8 mouse cellular contexts compared by ENCODE assay signal in the genomic region with DNA sequence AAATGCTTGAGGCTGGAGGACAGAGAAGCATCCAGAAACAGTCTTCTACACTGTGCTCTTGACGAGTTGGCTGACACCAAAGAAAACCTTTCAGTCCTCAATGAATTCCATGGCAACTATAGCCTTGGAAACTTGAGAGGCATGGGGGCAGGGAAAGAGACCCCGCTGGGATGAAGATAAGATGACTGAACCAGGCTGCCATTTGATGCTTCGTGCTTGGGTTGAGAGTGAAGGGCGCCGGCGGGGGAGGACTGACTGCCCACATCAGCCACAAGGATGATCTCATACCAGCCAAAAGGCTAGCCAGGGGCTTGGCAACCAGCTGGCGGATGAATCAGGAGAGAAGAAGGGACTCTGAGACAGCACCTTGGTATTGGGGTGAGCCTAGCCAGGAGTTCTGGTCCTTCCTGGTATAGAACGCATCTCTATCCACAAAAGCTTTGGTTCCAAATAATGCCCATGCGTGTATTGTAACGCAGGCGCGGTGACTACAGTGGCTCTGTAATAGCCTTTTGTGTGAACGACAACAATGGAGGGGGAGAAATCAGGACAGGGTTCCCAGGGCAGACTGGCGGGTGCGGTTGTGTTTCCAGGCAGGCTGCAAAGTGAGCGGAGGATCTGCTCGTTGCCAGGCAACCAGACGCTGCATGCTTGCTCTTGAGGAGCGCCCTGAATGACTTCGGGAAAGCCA. TPM values are rescaled to one million over a fixed set of nuclear protein-coding genes. Genes with fewer than 3 reads are reported as not detected.
DNase-seq lines count a peak whose midpoint lies in the region; ATAC-seq lines count a peak whose summit lies in the region.
"Had no signal": no experiment of that assay in that cellular context is flagged by ENCODE, and none has a peak within 500 bp of the region (broad histone marks: within the 10 kb centered on the region; RNA-seq: fewer than 3 reads in every experiment).

No protein-coding gene starts in this region.

- peak overlapping the region; percentile 58 for H3K4me2 ChIP-seq in intestine, embryonic 15.5 days (replicated peaks)
- peak overlapping the region; percentile 40 for H3K4me2 ChIP-seq in midbrain, embryonic 11.5 days
- peak overlapping the region; percentile 53 for H3K4me2 ChIP-seq in stomach, embryonic 15.5 days

- H3K4me3 ChIP-seq in intestine, embryonic 15.5 days (replicated peaks), result peak overlapping the region; percentile 20
- H3K4me3 ChIP-seq in midbrain, embryonic 11.5 days (ENCODE audit: low read depth, low read length), result peak overlapping the region; percentile 9; the same call in 1 of the 2 replicates
- H3K4me3 ChIP-seq in stomach, embryonic 15.5 days (replicated peaks), result peak overlapping the region; percentile 8

- WGBS in intestine, embryonic 15.5 days, result 5% methylated on average over 20 of the region's 20 CpGs
- 0% methylated on average over 20 of the region's 20 CpGs for WGBS in midbrain, embryonic 11.5 days
- WGBS in stomach, embryonic 15.5 days, result 5% methylated on average over 20 of the region's 20 CpGs

- peak; percentile 89 for ATAC-seq in intestine, embryonic 15.5 days
- ATAC-seq in midbrain, embryonic 11.5 days (ENCODE audit: low FRiP score), result peak; percentile 95
- peak; percentile 77 for ATAC-seq in stomach, embryonic 15.5 days (ENCODE audit: insufficient read depth, low FRiP score, low read depth)

- H3K4me1 ChIP-seq in intestine, embryonic 15.5 days (replicated peaks), result peaks cover 8% of the 10 kb centered on the region; the same call in 1 of the 2 replicates
- peaks cover 15% of the 10 kb centered on the region for H3K4me1 ChIP-seq in midbrain, embryonic 11.5 days (ENCODE audit: control insufficient read depth, insufficient read depth, low read length)
- H3K4me1 ChIP-seq in stomach, embryonic 15.5 days, result peaks cover 3% of the 10 kb centered on the region; the same call in 1 of the 2 replicates

- H3K9ac ChIP-seq in intestine, embryonic 15.5 days, result no peak overlapping the region
- peak overlapping the region; percentile 57 for H3K9ac ChIP-seq in midbrain, embryonic 11.5 days (ENCODE audit: low read length)
- H3K9ac ChIP-seq in stomach, embryonic 15.5 days, result no peak overlapping the region

- H3K9me3 ChIP-seq in intestine, embryonic 15.5 days, result no peaks in the 10 kb centered on the region
- H3K9me3 ChIP-seq in midbrain, embryonic 11.5 days (ENCODE audit: control insufficient read depth, low read length), result no peaks in the 10 kb centered on the region
- H3K9me3 ChIP-seq in stomach, embryonic 15.5 days, result no peaks in the 10 kb centered on the region

- H3K27me3 ChIP-seq in intestine, embryonic 15.5 days (replicated peaks), result no peaks in the 10 kb centered on the region
- no peaks in the 10 kb centered on the region for H3K27me3 ChIP-seq in midbrain, embryonic 11.5 days (ENCODE audit: control insufficient read depth, insufficient read depth, low read length)
- H3K27me3 ChIP-seq in stomach, embryonic 15.5 days (replicated peaks), result no peaks in the 10 kb centered on the region; the same call in 1 of the 2 replicates

- no peaks in the 10 kb centered on the region for H3K36me3 ChIP-seq in intestine, embryonic 15.5 days
- H3K36me3 ChIP-seq in midbrain, embryonic 11.5 days (ENCODE audit: control insufficient read depth, insufficient read depth, low read length), result no peaks in the 10 kb centered on the region
- H3K36me3 ChIP-seq in stomach, embryonic 15.5 days, result no peaks in the 10 kb centered on the region

- H3K27ac ChIP-seq in intestine, embryonic 15.5 days, result no peak overlapping the region
- H3K27ac ChIP-seq in midbrain, embryonic 11.5 days (ENCODE audit: low read depth, low read length), result peak overlapping the region; percentile 92
- H3K27ac ChIP-seq in stomach, embryonic 15.5 days, result no peak overlapping the region
- H3K27ac ChIP-seq: macrophage had no signal

- intact Hi-C loops in left cerebral cortex, postnatal 25 days (cut with DNase I), result loop anchor here (5.0 kb wide), 2 partner anchors 55 to 120 kb away; a partner anchor contains a TSS

- DNase-seq in adrenal gland, postnatal 25 days, result peak; percentile 54
- DNase-seq in embryo, embryonic 11.5 days (ENCODE audit: low read depth, low spot score), result peak; percentile 69
- DNase-seq in gastrocnemius, postnatal 4 days (ENCODE audit: low spot score in 2 of 2), result peak; percentile 39 to 67
- peak; percentile 81 to 84 for DNase-seq in left cerebral cortex, postnatal 25 days (ENCODE audit: low spot score in 2 of 2)
- DNase-seq in midbrain, embryonic 11.5 days (ENCODE audit: low spot score, missing footprints), result peak; percentile 99

RNA-seq across cellular contexts. Expression of a gene that starts 55.0 kb away (rescaled TPM):
- total RNA-seq in adrenal gland, postnatal 25 days (2021), result 86.9 and 105 TPM in 2 replicates
- total RNA-seq in gastrocnemius, postnatal 4 days (2021), result 10 to 100 TPM; 78.9 to 79.1 TPM
- polyA plus RNA-seq in intestine, embryonic 15.5 days (2015; fragmentation: Nextera tagmentation; extraction: Ambion mirVana), result 169 and 200 TPM in 2 replicates
- total RNA-seq in left cerebral cortex, postnatal 25 days (2021), result 10 to 100 TPM; 53.1 to 55.4 TPM
- 126 and 148 TPM in 2 replicates for polyA plus RNA-seq in midbrain, embryonic 11.5 days (2014; fragmentation: Nextera tagmentation; extraction: Ambion mirVana)
- polyA plus RNA-seq in stomach, embryonic 15.5 days (2015; fragmentation: Nextera tagmentation; extraction: Ambion mirVana), result 157 and 180 TPM in 2 replicates
